Mouse (Mus musculus) CH12.LX (cell line): ENCODE results near the gene Vps37b. TPM values are rescaled to one million over a fixed set of nuclear protein-coding genes. Genes with fewer than 3 reads are reported as not detected.

ENCODE experiments used
- DNase-seq: peaks from one replicate; pipeline ENCODE4 v3.0.0-alpha.2; 2013; ENCODE audit errors: extremely low read depth
- H3K27ac ChIP-seq: 2 replicates; pipeline ENCODE4 v1.5.1; 2012; ENCODE audit warnings: low read depth, mild to moderate bottlenecking, control low read depth, moderate library complexity; ENCODE audit not compliant: insufficient read depth
- H3K27me3 ChIP-seq: replicated peaks from 2 replicates; pipeline ENCODE3; 2012; ENCODE audit warnings: inconsistent platforms
- H3K36me3 ChIP-seq, 2 experiments: replicated peaks in 1 of 2; 2 replicates each; pipeline versions ENCODE3 to v1.6.1; 2012; ENCODE audit warnings: inconsistent platforms in 1 of 2, low read length in 1 of 2, mild to moderate bottlenecking in 1 of 2, mixed read lengths in 1 of 2, moderate library complexity in 1 of 2; ENCODE audit not compliant: control insufficient read depth in 1 of 2, insufficient read depth in 1 of 2
- H3K4me1 ChIP-seq, 2 experiments: 2 replicates each; pipeline ENCODE4 v1.6.1; 2012; ENCODE audit warnings: inconsistent platforms in 1 of 2, moderate library complexity in 1 of 2; ENCODE audit not compliant: insufficient read depth in 2 of 2, control insufficient read depth in 1 of 2
- H3K4me2 ChIP-seq: 2 replicates; pipeline ENCODE4 v1.6.1; 2012; ENCODE audit warnings: low read depth, mild to moderate bottlenecking, control low read depth; ENCODE audit not compliant: poor library complexity, insufficient read depth, severe bottlenecking
- H3K4me3 ChIP-seq, 3 experiments: fragments of 150-350 bp in 1 of 3; sonication (generic) in 1 of 3; replicated peaks in 1 of 3; 2 replicates each; pipeline versions ENCODE3 to v1.5.1; 2011 to 2012; ENCODE audit warnings: low read depth in 2 of 3, low read length in 2 of 3, mild to moderate bottlenecking in 2 of 3, moderate library complexity in 2 of 3, control low read depth in 1 of 3, improper control_type of control experiment in 1 of 3, inconsistent platforms in 1 of 3, mixed read lengths in 1 of 3; ENCODE audit not compliant: poor library complexity in 1 of 3
- H3K79me2 ChIP-seq: replicated peaks from 2 replicates; pipeline ENCODE4 v1.6.1; 2012; ENCODE audit warnings: mild to moderate bottlenecking, moderate library complexity; ENCODE audit not compliant: control insufficient read depth, poor library complexity, insufficient read depth, severe bottlenecking; ENCODE audit errors: extremely low read depth
- H3K9ac ChIP-seq: 2 replicates; pipeline ENCODE4 v1.6.1; 2012; ENCODE audit warnings: low read depth, mild to moderate bottlenecking, control low read depth, moderate library complexity; ENCODE audit not compliant: insufficient read depth
- H3K9me3 ChIP-seq: replicated peaks from 2 replicates; pipeline ENCODE3; 2012; ENCODE audit warnings: low read length, inconsistent platforms, mixed read lengths
- CHD2 ChIP-seq: IDR thresholded peaks from 2 replicates; pipeline ENCODE4 v1.6.1; 2011; ENCODE audit warnings: low read length, improper control_type of control experiment
- CTCF ChIP-seq, 2 experiments: IDR thresholded peaks in 1 of 2; conservative IDR thresholded peaks in 1 of 2; 2 replicates each; pipeline ENCODE4 v1.5.1; 2011 to 2012; ENCODE audit warnings: low read depth in 2 of 2, low read length in 2 of 2, improper control_type of control experiment in 1 of 2, inconsistent platforms in 1 of 2, mild to moderate bottlenecking in 1 of 2, moderate library complexity in 1 of 2
- E2F4 ChIP-seq: IDR thresholded peaks from 2 replicates; pipeline ENCODE4 v1.6.1; 2011; ENCODE audit warnings: low read depth, low read length, improper control_type of control experiment; ENCODE audit not compliant: insufficient replicate concordance
- ELF1 ChIP-seq: IDR thresholded peaks from 2 replicates; pipeline ENCODE4 v1.6.1; 2014; ENCODE audit warnings: low read depth, mild to moderate bottlenecking, inconsistent platforms, low read length, improper control_type of control experiment
- EP300 ChIP-seq: IDR thresholded peaks from 2 replicates; pipeline ENCODE4 v1.6.1; 2011; ENCODE audit warnings: low read length, improper control_type of control experiment
- ETS1 ChIP-seq: conservative IDR thresholded peaks from 2 replicates; pipeline ENCODE4 v1.6.1; 2012; ENCODE audit warnings: low read depth, mild to moderate bottlenecking, inconsistent platforms, low read length, improper control_type of control experiment, moderate library complexity
- POLR2A ChIP-seq: IDR thresholded peaks from 2 replicates; pipeline ENCODE4 v1.6.1; 2011; ENCODE audit warnings: low read depth, mild to moderate bottlenecking, improper control_type of control experiment, low read length
- POLR2AphosphoS2 ChIP-seq: IDR thresholded peaks from 2 replicates; pipeline ENCODE4 v1.6.1; 2011; ENCODE audit warnings: low read depth, low read length, improper control_type of control experiment
- RCOR1 ChIP-seq: conservative IDR thresholded peaks from 2 replicates; pipeline ENCODE4 v1.6.1; 2012; ENCODE audit warnings: low read depth, mild to moderate bottlenecking, inconsistent platforms, low read length, improper control_type of control experiment
- SMC3 ChIP-seq: IDR thresholded peaks from 2 replicates; pipeline ENCODE4 v1.6.1; 2011; ENCODE audit warnings: low read depth, low read length, improper control_type of control experiment
- TBP ChIP-seq: conservative IDR thresholded peaks from 2 replicates; pipeline ENCODE4 v1.6.1; 2011; ENCODE audit warnings: low read depth, low read length, improper control_type of control experiment
- UBTF ChIP-seq: IDR thresholded peaks from 2 replicates; pipeline ENCODE4 v1.6.1; 2012; ENCODE audit warnings: low read depth, mild to moderate bottlenecking, inconsistent platforms, low read length, improper control_type of control experiment, moderate library complexity
- USF1 ChIP-seq: IDR thresholded peaks from 2 replicates; pipeline ENCODE4 v1.6.1; 2014; ENCODE audit warnings: low read depth, mild to moderate bottlenecking, inconsistent platforms, low read length, improper control_type of control experiment
- ZC3H11A ChIP-seq: IDR thresholded peaks from 2 replicates; pipeline ENCODE4 v1.6.1; 2012; ENCODE audit warnings: low read depth, mild to moderate bottlenecking, inconsistent platforms, low read length, improper control_type of control experiment
- ZKSCAN1 ChIP-seq: IDR thresholded peaks from 2 replicates; pipeline ENCODE4 v1.6.1; 2012; ENCODE audit warnings: low read depth, inconsistent platforms, low read length, improper control_type of control experiment, borderline replicate concordance
- ZMIZ1 ChIP-seq: IDR thresholded peaks from 2 replicates; pipeline ENCODE4 v1.6.1; 2012; ENCODE audit warnings: low read depth, mild to moderate bottlenecking, inconsistent platforms, low read length, improper control_type of control experiment
- dilution Hi-C: fragments of 300-500 bp; cut with MboI; formaldehyde crosslinking; loops from 2 replicates; pipeline ENCODE4 v1.14.3; 2020; ENCODE audit warnings: low sequenced_read_pairs; ENCODE audit not compliant: extremely low pct_unique_long_range_greater_than_20kb, extremely low pct_ligation_motif_present
- in situ Hi-C: fragments of 300-500 bp; cut with MboI; formaldehyde crosslinking; loops from 3 replicates; pipeline ENCODE4 v1.14.3; 2019; ENCODE audit warnings: low sequenced_read_pairs, low pct_ligation_motif_present, low pct_unique_long_range_greater_than_20kb, mixed read lengths
- polyA plus RNA-seq: library from polyadenylated mRNA; unstranded; fragments of >175 nt; gene quantifications from 2 replicates; pipeline ENCODE4 v1.2.1, GENCODE M21; 2012; ENCODE audit warnings: low read depth; ENCODE audit not compliant: insufficient read length
- total RNA-seq, 2 experiments: library from RNA; depleted of rRNA; stranded (reverse); fragments of 300-350 nt in 1 of 2; fragments of >200 nt in 1 of 2; gene quantifications; 2 replicates each; pipeline ENCODE4 v1.2.3; 2012 to 2014

The Vps37b gene
- total and polyA plus RNA-seq, 3 experiments: 8.7 to 23.5 (median 10.2) TPM

DNA sequence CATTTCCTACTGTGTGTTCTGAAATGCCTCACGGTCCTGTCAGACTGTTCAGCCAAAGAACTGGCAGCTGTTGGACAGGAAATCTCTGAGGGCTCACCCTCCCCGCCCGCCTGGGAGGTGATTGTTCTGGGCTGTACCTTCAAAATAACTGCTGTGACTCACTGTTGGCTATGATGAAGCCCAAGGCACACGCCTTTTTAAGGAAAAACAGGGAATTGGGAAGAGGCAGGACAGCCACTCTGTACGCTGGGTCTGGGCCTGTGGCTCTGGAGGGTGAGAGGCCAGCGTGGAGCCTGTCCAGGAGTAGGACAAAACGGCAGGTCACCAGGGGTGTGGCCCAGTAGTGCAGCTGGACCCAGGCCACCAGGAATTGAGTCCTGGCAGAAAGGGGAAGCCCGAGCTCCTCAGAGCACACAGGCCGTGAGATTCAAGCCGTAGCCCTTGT is 39.9 kb downstream of the Vps37b start:
- Histone ChIP-seq H3K27me3 (no peaks in the 10 kb centered on the region), H3K4me2 (no peak overlapping the region), H3K27ac (peak overlapping the region; percentile 20; the same call in 1 of the 2 replicates), H3K9ac (no peak overlapping the region), H3K4me1 (peaks cover 10 to 17% of the 10 kb centered on the region in 2 experiments), H3K36me3 (peaks cover 75 to 91% of the 10 kb centered on the region in 2 experiments), H3K79me2 (peaks cover 19% of the 10 kb centered on the region), H3K4me3 (peak overlapping the region in 1 of 3 experiments; percentile 2), H3K9me3 (no peaks in the 10 kb centered on the region)
- in situ Hi-C loops: loop anchor here (5.0 to 10.0 kb wide), 2 partner anchors 40 to 177 kb away; no protein-coding TSS in a partner anchor
- DNase-seq: no peak
- TF ChIP-seq CTCF (conservative IDR thresholded peaks at IDR 0.05 in 1 of 2, IDR thresholded peaks at IDR 0.05 in 1 of 2; ENCODE audit: low read depth in 2 of 2, low read length in 2 of 2): no peak
- no peak for TF ChIP-seq ELF1
- TF ChIP-seq ZC3H11A: no peak
- TF ChIP-seq UBTF: no peak
- no peak for TF ChIP-seq SMC3
- dilution Hi-C loops: no loop called here

- Histone ChIP-seq H3K9ac (no peak overlapping the region), H3K36me3 (peaks cover 67 to 91% of the 10 kb centered on the region in 2 experiments), H3K27me3 (no peaks in the 10 kb centered on the region), H3K27ac (no peak overlapping the region), H3K4me1 (peaks cover 10 to 21% of the 10 kb centered on the region in 2 experiments), H3K9me3 (no peaks in the 10 kb centered on the region), H3K4me2 (no peak overlapping the region), H3K79me2 (peaks cover 28% of the 10 kb centered on the region), H3K4me3 (no peak overlapping the region)
- DNase-seq: no peak
- dilution Hi-C loops (no loop called here), in situ Hi-C loops (loop anchor here (5.0 to 10.0 kb wide), 2 partner anchors 39 to 177 kb away; no protein-coding TSS in a partner anchor)
- TF ChIP-seq CHD2 (no peak), POLR2AphosphoS2 (no peak), ZKSCAN1 (no peak), EP300 (no peak), E2F4 (no peak), SMC3 (no peak), ZC3H11A (no peak), TBP (no peak), ZMIZ1 (no peak), RCOR1 (no peak), USF1 (no peak), POLR2A (no peak), ETS1 (no peak)
- TF ChIP-seq, all 38 proteins: peak for 0
These were observed 40.7 kb downstream of the Vps37b start for GRCm38 (mm10) chr5:123991321-123991720.
